Mouse (Mus musculus): ENCODE measurements around the gene Dnajc25. TPM values are rescaled to one million over a fixed set of nuclear protein-coding genes. Genes with fewer than 3 reads are reported as not detected.
A peak's percentile ranks its signal among the peaks of the same experiment; 100 is the strongest.

Dnajc25 gene
- polyA plus RNA-seq, 1 experiment from 2014 or later: 12.7 TPM

DNA sequence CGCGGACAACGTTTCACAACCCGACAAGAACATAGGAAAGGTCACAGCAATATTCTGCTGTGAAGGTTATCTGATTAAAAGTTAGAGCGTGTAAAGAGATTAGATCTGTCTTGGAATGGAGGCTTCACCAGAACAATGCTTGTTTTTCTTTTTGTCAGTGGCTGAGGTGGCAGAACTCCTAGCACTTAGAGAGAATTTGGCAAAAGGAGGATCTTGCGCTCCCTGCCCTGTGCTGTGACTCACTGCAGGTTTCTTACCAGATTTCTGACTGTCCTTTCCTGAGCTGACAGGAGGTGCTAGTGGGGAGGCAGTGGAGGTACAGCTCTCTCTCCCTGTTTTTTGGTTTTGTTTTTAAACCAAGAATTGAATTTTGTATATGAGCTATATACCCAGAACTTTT lies 12.2 kb downstream of the Dnajc25 start:
- H3K4me3 ChIP-seq: no peak overlapping the region
- peaks cover 21% of the 10 kb centered on the region for H3K4me1 ChIP-seq
- no peaks in the 10 kb centered on the region for H3K9me3 ChIP-seq
- H3K36me3 ChIP-seq: no peaks in the 10 kb centered on the region
- H3K4me2 ChIP-seq: no peak overlapping the region
- H3K9ac ChIP-seq: no peak overlapping the region
- H3K27ac ChIP-seq: no peak overlapping the region
- no peak for ATAC-seq (ENCODE audit: borderline replicate concordance, extremely low read depth, low FRiP score, low TSS enrichment)
- WGBS: 66% methylated on average over 6 of the region's 6 CpGs
- no peaks in the 10 kb centered on the region for H3K27me3 ChIP-seq

GRCm38 (mm10) chr4:59007974-59008373 lies 13.1 kb downstream of the Dnajc25 start:
- Histone ChIP-seq H3K9ac (no peak overlapping the region), H3K4me1 (peaks cover 21% of the 10 kb centered on the region), H3K4me3 (no peak overlapping the region), H3K27ac (no peak overlapping the region), H3K36me3 (no peaks in the 10 kb centered on the region), H3K27me3 (no peaks in the 10 kb centered on the region), H3K9me3 (no peaks in the 10 kb centered on the region), H3K4me2 (no peak overlapping the region)
- ATAC-seq (ENCODE audit: borderline replicate concordance, extremely low read depth, low FRiP score, low TSS enrichment): no peak
- WGBS: 71% methylated on average over 5 of the region's 5 CpGs

- no peak overlapping the region for H3K27ac ChIP-seq
- peaks cover 17% of the 10 kb centered on the region for H3K4me1 ChIP-seq
- no peaks in the 10 kb centered on the region for H3K27me3 ChIP-seq
- H3K9me3 ChIP-seq: no peaks in the 10 kb centered on the region
- 88% methylated on average over 7 of the region's 7 CpGs for WGBS
- H3K4me2 ChIP-seq: no peak overlapping the region
- no peak overlapping the region for H3K9ac ChIP-seq
- no peak for ATAC-seq (ENCODE audit: borderline replicate concordance, extremely low read depth, low FRiP score, low TSS enrichment)
- no peaks in the 10 kb centered on the region for H3K36me3 ChIP-seq
- no peak overlapping the region for H3K4me3 ChIP-seq
These were observed 14.3 kb downstream of the Dnajc25 start for GRCm38 (mm10) chr4:59009186-59009585.

GRCm38 (mm10) chr4:59009696-59010095 lies 14.8 kb downstream of the Dnajc25 start:
- Histone ChIP-seq H3K9ac (no peak overlapping the region), H3K27ac (no peak overlapping the region), H3K4me1 (peaks cover 12% of the 10 kb centered on the region), H3K9me3 (no peaks in the 10 kb centered on the region), H3K27me3 (no peaks in the 10 kb centered on the region), H3K4me2 (no peak overlapping the region), H3K4me3 (no peak overlapping the region), H3K36me3 (no peaks in the 10 kb centered on the region)
- no peak for ATAC-seq (ENCODE audit: borderline replicate concordance, extremely low read depth, low FRiP score, low TSS enrichment)
- WGBS: 76% methylated on average over 4 of the region's 4 CpGs

DNA sequence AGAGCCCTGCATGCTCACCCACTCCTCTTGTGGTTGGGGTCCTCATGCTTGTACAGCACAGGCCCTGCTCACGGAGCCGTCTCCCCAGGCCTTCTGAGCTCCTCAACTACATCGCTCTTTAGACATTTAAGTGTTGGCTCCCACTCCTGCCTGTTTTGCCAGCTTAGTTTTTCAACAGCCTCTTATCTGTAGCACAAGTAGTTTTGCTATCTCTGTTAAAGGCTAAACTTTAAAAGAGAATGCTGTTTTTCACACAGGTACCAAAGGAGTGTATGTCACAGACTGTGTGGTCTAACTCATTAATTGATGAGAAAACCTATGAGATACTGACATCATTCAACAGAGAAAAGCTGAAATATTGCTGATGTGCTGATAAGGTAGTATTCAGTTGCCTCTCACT lies 16.6 kb downstream of the Dnajc25 start:
- Histone ChIP-seq H3K27me3 (no peaks in the 10 kb centered on the region), H3K9me3 (no peaks in the 10 kb centered on the region), H3K36me3 (no peaks in the 10 kb centered on the region), H3K9ac (no peak overlapping the region), H3K4me1 (peaks cover 5% of the 10 kb centered on the region), H3K4me2 (no peak overlapping the region), H3K4me3 (no peak overlapping the region), H3K27ac (no peak overlapping the region)
- ATAC-seq (ENCODE audit: borderline replicate concordance, extremely low read depth, low FRiP score, low TSS enrichment): no peak
- 45% methylated on average over 3 of the region's 3 CpGs for WGBS

DNA sequence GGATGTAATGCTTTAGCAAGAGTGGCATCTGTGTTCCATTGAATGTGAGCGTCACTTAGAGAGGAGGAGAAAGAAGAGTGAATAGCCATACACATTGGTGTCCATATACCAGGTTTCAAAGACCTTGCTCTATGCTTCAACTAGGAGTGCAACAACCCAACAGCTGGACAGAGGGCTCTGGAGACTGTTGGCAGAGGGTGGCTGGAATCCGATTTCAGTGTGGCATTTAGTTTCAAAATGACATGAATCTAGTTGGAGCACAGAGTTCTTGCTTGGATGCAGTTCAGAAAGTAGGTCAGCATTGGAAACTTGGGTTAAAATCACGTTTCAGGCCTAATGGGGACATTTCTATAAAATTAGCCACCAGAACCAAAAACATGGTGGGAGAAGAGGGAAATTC lies 20.3 kb downstream of the Dnajc25 start:
- H3K27me3 ChIP-seq: no peaks in the 10 kb centered on the region
- no peak overlapping the region for H3K4me3 ChIP-seq
- H3K4me2 ChIP-seq: no peak overlapping the region
- no peaks in the 10 kb centered on the region for H3K9me3 ChIP-seq
- no peak overlapping the region for H3K27ac ChIP-seq
- 86% methylated on average over 3 of the region's 3 CpGs for WGBS
- H3K36me3 ChIP-seq: peaks cover 24% of the 10 kb centered on the region
- no peak overlapping the region for H3K9ac ChIP-seq
- no peak for ATAC-seq (ENCODE audit: borderline replicate concordance, extremely low read depth, low FRiP score, low TSS enrichment)
- H3K4me1 ChIP-seq: peaks cover 5% of the 10 kb centered on the region

- Histone ChIP-seq H3K9ac (no peak overlapping the region), H3K36me3 (peaks cover 35% of the 10 kb centered on the region), H3K9me3 (no peaks in the 10 kb centered on the region), H3K27ac (no peak overlapping the region), H3K4me1 (no peaks in the 10 kb centered on the region), H3K27me3 (no peaks in the 10 kb centered on the region), H3K4me3 (no peak overlapping the region), H3K4me2 (no peak overlapping the region)
- 92% methylated on average over 2 of the region's 2 CpGs for WGBS
- no peak for ATAC-seq (ENCODE audit: borderline replicate concordance, extremely low read depth, low FRiP score, low TSS enrichment)
These were observed 22.1 kb downstream of the Dnajc25 start for GRCm38 (mm10) chr4:59016922-59017321.

GRCm38 (mm10) chr4:59034325-59034917 lies 39.6 kb downstream of the Dnajc25 start:
- Histone ChIP-seq H3K9ac (no peak overlapping the region), H3K9me3 (no peaks in the 10 kb centered on the region), H3K4me2 (peak overlapping the region; percentile 81), H3K4me1 (peaks cover 12% of the 10 kb centered on the region), H3K27me3 (no peaks in the 10 kb centered on the region), H3K27ac (no peak overlapping the region), H3K36me3 (no peaks in the 10 kb centered on the region; the same call in 1 of the 2 replicates), H3K4me3 (peak overlapping the region; percentile 90)
- 73% methylated on average over 10 of the region's 10 CpGs for WGBS
- ATAC-seq (ENCODE audit: borderline replicate concordance, extremely low read depth, low FRiP score, low TSS enrichment): no peak

DNA sequence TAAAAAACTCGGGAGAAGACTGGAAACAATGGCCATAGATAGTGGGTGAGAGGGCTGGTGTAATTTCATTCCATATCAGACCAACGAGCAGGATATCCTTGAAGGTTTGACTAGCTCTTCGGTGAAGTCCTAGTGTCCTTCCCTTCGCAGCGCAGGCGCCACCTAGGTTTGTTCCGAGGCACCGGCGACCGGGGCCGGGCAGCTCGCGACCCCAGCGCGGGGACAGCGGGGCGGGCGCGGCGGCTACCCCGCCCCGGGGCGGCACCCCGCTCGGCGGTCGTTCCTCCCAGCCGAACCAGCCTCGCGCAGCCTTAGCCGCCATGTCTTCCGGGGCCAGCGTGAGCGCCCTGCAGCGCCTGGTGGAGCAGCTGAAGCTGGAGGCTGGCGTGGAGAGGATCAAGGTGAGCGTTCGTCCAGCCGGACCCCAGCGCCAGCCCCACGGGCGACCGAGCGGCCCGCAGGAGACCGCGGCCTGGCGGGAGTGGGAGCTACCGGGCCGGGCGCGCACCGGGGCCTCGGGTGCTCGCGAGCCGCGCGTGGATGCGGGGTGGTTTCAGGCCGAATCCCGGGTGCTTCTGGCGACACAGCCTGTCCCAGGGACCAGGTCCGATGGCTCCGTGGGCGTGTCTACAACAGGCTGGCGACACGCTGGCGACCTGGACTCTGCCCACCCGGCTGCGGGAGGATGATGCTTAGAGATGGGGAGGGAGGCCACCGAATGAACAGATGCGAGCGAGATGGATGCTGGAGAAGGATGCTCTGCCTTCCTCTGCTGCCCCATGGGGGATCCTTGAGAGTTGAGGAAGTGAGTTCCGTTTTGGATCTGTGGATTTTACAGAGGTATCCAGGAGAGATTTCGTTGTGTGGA lies 40.3 kb downstream of the Dnajc25 start, which contains the start of gene Gng10:
Gng10 (plus strand) TSS at position 171 of the 868 bp plus-strand sequence.
- peaks cover 3% of the 10 kb centered on the region; the same call in 1 of the 2 replicates for H3K36me3 ChIP-seq

DNA sequence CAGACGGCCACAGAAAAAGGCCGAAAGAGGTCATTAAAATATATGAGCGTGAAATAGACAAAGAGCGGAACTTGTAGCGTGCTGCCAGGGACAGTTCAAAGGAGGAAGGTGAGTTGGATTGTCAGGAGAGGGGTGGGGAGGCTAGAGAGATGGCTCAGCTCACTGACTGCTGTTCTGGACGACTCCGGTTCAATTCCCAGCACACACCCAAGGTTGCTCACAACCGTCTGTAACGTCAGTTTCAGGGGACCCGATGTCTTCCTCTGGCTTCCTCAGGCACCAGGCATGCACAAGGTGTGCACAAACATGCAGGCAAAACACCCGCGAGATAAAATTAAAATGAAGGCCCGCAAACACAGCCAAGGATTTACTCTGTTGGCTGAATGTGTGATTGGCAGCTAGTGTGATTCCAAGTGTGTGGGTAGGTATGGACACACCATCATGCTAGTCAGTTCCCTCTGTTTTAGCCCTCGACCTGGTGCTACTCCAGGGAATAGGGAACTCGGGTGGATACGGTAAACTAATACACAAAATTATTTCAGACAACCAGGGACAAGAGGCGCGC lies 41.0 kb downstream of the Dnajc25 start:
- peak overlapping the region; percentile 85; the same call in 1 of the 2 replicates for H3K9ac ChIP-seq
- H3K4me1 ChIP-seq: peaks cover 12% of the 10 kb centered on the region
- H3K4me3 ChIP-seq: peak overlapping the region; percentile 90
- H3K36me3 ChIP-seq: peaks cover 3% of the 10 kb centered on the region; the same call in 1 of the 2 replicates
- no peaks in the 10 kb centered on the region for H3K27me3 ChIP-seq
- H3K9me3 ChIP-seq: no peaks in the 10 kb centered on the region
- H3K4me2 ChIP-seq: peak overlapping the region; percentile 81
- ATAC-seq (ENCODE audit: borderline replicate concordance, extremely low read depth, low FRiP score, low TSS enrichment): no peak
- no peak overlapping the region for H3K27ac ChIP-seq
- WGBS: 64% methylated on average over 18 of the region's 18 CpGs

More for the DNA sequence above, 40.3 kb downstream of the Dnajc25 start, which contains the start of gene Gng10:
- Histone ChIP-seq H3K27ac (peak within 1 kb of the TSS; percentile 69), H3K4me1 (peaks cover 12% of the 10 kb centered on the region), H3K4me3 (peak within 1 kb of the TSS; percentile 90), H3K9me3 (no peaks in the 10 kb centered on the region), H3K9ac (peak within 1 kb of the TSS; percentile 85), H3K27me3 (no peaks in the 10 kb centered on the region), H3K4me2 (peak within 1 kb of the TSS; percentile 81)
- WGBS: 6% methylated on average over 74 of the region's 76 CpGs
- peak; percentile 88 for ATAC-seq (ENCODE audit: borderline replicate concordance, extremely low read depth, low FRiP score, low TSS enrichment)

DNA sequence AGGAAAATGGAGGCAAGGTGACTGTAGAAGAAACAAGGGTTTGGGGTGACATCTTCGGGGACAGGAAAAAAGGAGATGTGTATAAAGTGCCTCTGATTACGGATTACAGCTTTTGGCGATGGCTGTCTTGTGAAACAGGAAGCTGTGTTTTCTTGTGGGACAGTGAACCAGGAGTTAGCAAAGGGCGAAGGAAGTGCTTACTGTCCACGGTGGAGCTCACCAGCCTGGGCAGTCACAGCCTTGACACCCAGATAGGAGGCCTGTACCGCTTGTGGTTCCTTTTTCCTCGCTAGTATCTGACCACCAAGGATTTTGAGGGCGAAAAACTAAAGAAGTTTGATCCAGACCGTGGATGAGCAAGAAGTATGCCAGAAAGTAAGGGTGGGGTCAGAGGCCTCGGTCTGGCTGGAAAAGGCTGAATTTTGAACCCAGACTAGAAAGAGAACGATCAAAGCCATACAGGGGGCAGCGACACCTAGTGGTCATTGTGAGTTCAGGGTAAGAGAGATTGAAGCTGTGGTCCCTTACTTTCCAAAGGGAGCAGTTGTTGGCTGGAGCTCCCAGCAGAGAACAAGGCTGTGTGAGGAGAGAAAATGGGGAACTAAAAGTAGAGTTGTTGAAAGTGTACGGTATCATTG lies 41.7 kb downstream of the Dnajc25 start:
- H3K27ac ChIP-seq: no peak overlapping the region

More for the DNA sequence above, 41.7 kb downstream of the Dnajc25 start:
- H3K36me3 ChIP-seq: peaks cover 3% of the 10 kb centered on the region; the same call in 1 of the 2 replicates
- H3K4me2 ChIP-seq: peak overlapping the region; percentile 24; the same call in 1 of the 2 replicates
- WGBS: 49% methylated on average over 13 of the region's 13 CpGs
- no peaks in the 10 kb centered on the region for H3K27me3 ChIP-seq
- peak; percentile 58; the same call in 1 of the 2 replicates for ATAC-seq (ENCODE audit: borderline replicate concordance, extremely low read depth, low FRiP score, low TSS enrichment)
- H3K9me3 ChIP-seq: no peaks in the 10 kb centered on the region
- H3K9ac ChIP-seq: no peak overlapping the region
- H3K4me3 ChIP-seq: no peak overlapping the region
- peaks cover 12% of the 10 kb centered on the region for H3K4me1 ChIP-seq

Data from lung, embryonic 15.5 days (tissue).